Mouse (Mus musculus) ES-Bruce4 (cell line): Measurements from ENCODE around the gene Gm10491.

Source experiments
- CTCF ChIP-seq: IDR thresholded peaks from one replicate; pipeline ENCODE4 v1.8.1; 2011; ENCODE audit warnings: low read depth, low read length
- EP300 ChIP-seq: IDR thresholded peaks from 2 replicates; pipeline ENCODE4 v1.6.1; 2011; ENCODE audit warnings: low read depth, low read length; ENCODE audit not compliant: insufficient read depth
- POLR2A ChIP-seq: IDR thresholded peaks from one replicate; pipeline ENCODE4 v1.8.1; 2011; ENCODE audit warnings: low read length; ENCODE audit not compliant: insufficient read depth

- TF ChIP-seq CTCF: no peak
- TF ChIP-seq POLR2A: no peak
- no peak for TF ChIP-seq EP300
Measured at GRCm38 (mm10) chrX:7867141-7867540, 40.5 kb downstream of the Gm10491 start.
